ENCODE assay signal across 8 mouse cellular contexts in genomic region chr5:45529696-45530095, GRCm38 (mm10). TPM values are rescaled to one million over a fixed set of nuclear protein-coding genes. Genes with fewer than 3 reads are reported as not detected.
DNase-seq lines count a peak whose midpoint lies in the region; ATAC-seq lines count a peak whose summit lies in the region.

No protein-coding gene starts in this region.

- no peaks in the 10 kb centered on the region for H3K4me1 ChIP-seq in embryonic facial prominence, embryonic 11.5 days (ENCODE audit: control insufficient read depth, insufficient read depth, low read length)
- H3K4me1 ChIP-seq in forebrain, embryonic 12.5 days = peaks cover 4% of the 10 kb centered on the region

- H3K4me2 ChIP-seq in embryonic facial prominence, embryonic 11.5 days (ENCODE audit: low read depth, low read length) = no peak overlapping the region
- no peak overlapping the region for H3K4me2 ChIP-seq in forebrain, embryonic 12.5 days

- H3K9me3 ChIP-seq in embryonic facial prominence, embryonic 11.5 days (replicated peaks; ENCODE audit: control insufficient read depth, low read length) = no peaks in the 10 kb centered on the region
- H3K9me3 ChIP-seq in forebrain, embryonic 12.5 days = no peaks in the 10 kb centered on the region

- WGBS in embryonic facial prominence, embryonic 11.5 days = 96% methylated on average over 3 of the region's 3 CpGs
- WGBS in forebrain, embryonic 12.5 days = 92% methylated on average over 3 of the region's 3 CpGs

- no peaks in the 10 kb centered on the region for H3K27me3 ChIP-seq in embryonic facial prominence, embryonic 11.5 days (ENCODE audit: control insufficient read depth, insufficient read depth, low read length)
- H3K27me3 ChIP-seq in forebrain, embryonic 12.5 days = no peaks in the 10 kb centered on the region

- no peak overlapping the region for H3K4me3 ChIP-seq in embryonic facial prominence, embryonic 11.5 days (ENCODE audit: low read depth, low read length)
- H3K4me3 ChIP-seq in forebrain, embryonic 12.5 days (replicated peaks) = no peak overlapping the region

- H3K36me3 ChIP-seq in embryonic facial prominence, embryonic 11.5 days (replicated peaks; ENCODE audit: control insufficient read depth, insufficient read depth, low read depth, low read length) = peaks cover 7% of the 10 kb centered on the region
- H3K36me3 ChIP-seq in forebrain, embryonic 12.5 days (replicated peaks) = peaks cover 62% of the 10 kb centered on the region

- peak; percentile 18 for DNase-seq in adrenal gland, adult 2 months
- no peak for DNase-seq in adrenal gland, adult 8-10 months
- peak; percentile 33 for DNase-seq in retina, embryonic 14.5 days (ENCODE audit: low spot score)
- DNase-seq in retina, postnatal 1 day = no peak
- peak; percentile 68 for DNase-seq in embryonic facial prominence, embryonic 11.5 days (ENCODE audit: low spot score)
- peak; percentile 48 for DNase-seq in ovary, postnatal 36 days (ENCODE audit: low spot score)
- no peak for DNase-seq in cerebellum, adult 11 months

- H3K27ac ChIP-seq in embryonic facial prominence, embryonic 11.5 days (replicated peaks; ENCODE audit: low read depth, low read length) = no peak overlapping the region
- no peak overlapping the region for H3K27ac ChIP-seq in forebrain, embryonic 12.5 days

- no peak overlapping the region for H3K9ac ChIP-seq in embryonic facial prominence, embryonic 11.5 days (replicated peaks; ENCODE audit: low read length)
- no peak overlapping the region for H3K9ac ChIP-seq in forebrain, embryonic 12.5 days

- no peak for ATAC-seq in embryonic facial prominence, embryonic 11.5 days (replicated peaks; ENCODE audit: insufficient number of reproducible peaks, low FRiP score, low TSS enrichment, low read depth)
- ATAC-seq in forebrain, embryonic 12.5 days (ENCODE audit: low FRiP score) = no peak

RNA-seq across cellular contexts. Expression of gene Med28, which starts 9.7 kb away (rescaled TPM):
- 100 to 1,000 TPM in 1 of 2 experiments, 10 to 100 TPM in 1; 78.9 to 107 TPM for total RNA-seq in adrenal gland, adult 2 months (2021)
- polyA plus RNA-seq in adrenal gland, adult 2 months (2012; rRNA removed) = 145 and 147 TPM in 2 replicates
- 100 to 1,000 TPM in 3 of 4 experiments, 10 to 100 TPM in 1; 95.4 to 122 (median 111) TPM for total RNA-seq in adrenal gland, adult 8-10 months (2022)
- polyA plus RNA-seq in embryonic facial prominence, embryonic 11.5 days (2014; fragmentation: Nextera tagmentation; extraction: Ambion mirVana) = 300 and 312 TPM in 2 replicates
- polyA plus RNA-seq in forebrain, embryonic 12.5 days (2016; fragmentation: Nextera tagmentation; extraction: Ambion mirVana) = 285 and 297 TPM in 2 replicates

RNA-seq across cellular contexts. Expression of gene Lap3, which starts 36.5 kb away (rescaled TPM):
- 10 to 100 TPM; 49.6 to 69.6 TPM for total RNA-seq in adrenal gland, adult 2 months (2021)
- 5.7 and 6.6 TPM in 2 replicates for polyA plus RNA-seq in adrenal gland, adult 2 months (2012; rRNA removed)
- 10 to 100 TPM; 48.6 to 67.8 (median 56.1) TPM for total RNA-seq in adrenal gland, adult 8-10 months (2022)
- polyA plus RNA-seq in embryonic facial prominence, embryonic 11.5 days (2014; fragmentation: Nextera tagmentation; extraction: Ambion mirVana) = 101 and 103 TPM in 2 replicates
- polyA plus RNA-seq in forebrain, embryonic 12.5 days (2016; fragmentation: Nextera tagmentation; extraction: Ambion mirVana) = 67.2 and 67.7 TPM in 2 replicates

Comparison
In these comparisons a context has a peak if more than half of its experiments do, and no peak if none do; other contexts are left out.
1. DNase-seq: peak in adrenal gland, adult 2 months (single experiment), retina, embryonic 14.5 days (single experiment), embryonic facial prominence, embryonic 11.5 days (single experiment) and ovary, postnatal 36 days (single experiment); none in adrenal gland, adult 8-10 months (single experiment), retina, postnatal 1 day (single experiment) and cerebellum, adult 11 months (single experiment).